Mouse (Mus musculus) brain, embryonic 18.5 days (tissue): ENCODE data around the gene Ovol1.

Source experiments
- DNase-seq: peaks from one replicate; pipeline ENCODE4 v3.0.0-alpha.2; 2012; ENCODE audit warnings: low read depth, low spot score

Gene Ovol1

DNA sequence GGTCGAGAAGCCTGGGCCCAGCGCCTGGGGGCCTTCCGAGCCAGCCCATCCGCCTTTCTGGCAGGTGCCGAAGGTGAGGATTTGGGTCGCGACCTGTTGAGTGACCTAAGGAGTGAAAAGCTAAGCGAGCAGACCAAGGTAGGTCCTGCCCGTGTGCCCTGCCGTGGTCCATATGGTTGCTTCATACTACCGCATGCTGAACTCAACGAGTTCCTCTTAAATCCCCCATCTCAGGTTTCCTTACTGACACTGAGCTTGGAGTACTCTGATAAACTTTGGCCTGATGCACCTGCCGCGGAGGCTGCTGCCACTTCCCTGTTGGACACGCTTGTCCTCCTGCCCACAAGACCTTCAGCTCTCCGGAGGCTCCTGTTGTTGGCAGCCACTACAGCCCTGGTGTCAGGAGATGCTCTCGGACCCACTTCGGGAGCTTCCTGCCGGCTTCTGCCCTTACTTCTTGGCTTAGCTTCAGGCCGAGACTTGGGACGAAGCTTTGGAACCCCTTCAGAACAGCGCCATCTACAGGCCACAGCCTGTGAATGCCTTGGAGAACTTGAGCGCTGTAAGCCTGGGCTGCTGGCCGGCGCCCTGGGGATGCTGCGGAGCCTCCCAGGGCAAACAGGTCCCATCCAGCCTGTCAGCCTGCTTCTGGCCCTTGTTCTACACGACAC lies 8.2 kb upstream of the Ovol1 start:
- peak; percentile 40 for DNase-seq

DNA sequence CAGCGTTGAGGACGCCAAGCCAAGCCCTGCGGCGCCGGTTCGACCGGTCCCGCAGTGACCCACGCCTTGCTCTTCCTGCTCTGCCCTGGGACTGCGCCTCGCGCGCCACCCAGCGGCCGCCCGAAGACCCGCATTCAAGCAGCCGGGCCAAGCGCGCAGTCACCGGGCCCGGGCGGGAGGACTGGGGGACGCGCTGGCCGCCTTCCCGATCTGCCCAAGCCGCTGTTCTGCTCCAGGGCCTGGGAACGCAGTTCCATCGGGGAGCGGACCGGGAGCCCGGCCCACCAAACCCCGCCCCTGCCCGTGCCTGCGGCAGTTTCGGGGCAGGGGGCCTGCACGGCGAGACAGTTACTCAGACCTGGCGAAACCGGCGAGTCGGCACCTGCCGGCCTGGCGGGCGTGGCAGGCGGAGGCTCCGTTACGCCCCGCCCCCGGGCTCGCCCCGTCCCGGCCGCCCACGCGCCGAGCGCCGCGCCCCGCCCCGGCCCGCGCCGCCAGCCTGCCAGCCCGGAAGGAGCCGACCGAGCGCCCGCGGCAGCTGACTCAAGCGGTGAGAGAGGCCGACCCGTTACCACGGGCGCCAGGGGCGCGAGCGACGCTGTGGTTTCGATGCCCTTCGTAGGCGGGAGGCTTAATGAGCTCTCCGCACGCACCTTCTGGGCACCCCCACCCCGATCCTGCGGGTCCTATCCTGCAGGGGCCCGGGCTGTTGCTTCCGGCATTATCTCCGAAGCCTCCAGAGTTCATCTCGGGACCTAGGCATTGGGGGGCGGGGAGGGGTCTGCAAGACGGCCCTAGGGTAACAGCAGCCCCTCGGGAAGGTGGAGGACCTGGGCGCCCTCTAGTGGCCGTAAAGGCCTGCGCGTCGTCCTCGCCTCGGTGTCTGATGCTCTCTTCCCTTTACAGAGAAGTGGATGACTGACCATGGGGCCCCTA lies 7.4 kb upstream of the Ovol1 start, which contains the start of gene Ap5b1:
Ap5b1 (plus strand) TSS at position 492 of the 936 bp plus-strand sequence.
- DNase-seq = peak; percentile 65

DNA sequence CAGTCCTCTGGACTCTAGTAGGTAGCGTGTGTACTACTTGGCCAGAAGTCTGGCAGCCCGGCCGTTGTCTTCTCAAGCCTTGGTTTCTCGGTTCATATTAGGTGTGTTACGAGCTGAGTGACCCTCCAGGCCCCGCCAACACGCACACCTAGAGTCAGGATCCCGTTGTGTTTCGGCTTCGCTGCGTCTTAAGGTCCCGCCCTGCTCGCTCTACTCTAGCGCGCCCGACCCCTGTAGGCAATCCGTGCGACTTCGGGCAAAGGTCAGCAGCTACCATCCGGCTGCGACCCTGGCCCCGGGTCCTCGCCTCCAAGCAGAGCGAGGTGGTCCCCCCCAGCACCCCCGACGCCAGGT lies 6.7 kb upstream of the Ovol1 start:
- DNase-seq = no peak

DNA sequence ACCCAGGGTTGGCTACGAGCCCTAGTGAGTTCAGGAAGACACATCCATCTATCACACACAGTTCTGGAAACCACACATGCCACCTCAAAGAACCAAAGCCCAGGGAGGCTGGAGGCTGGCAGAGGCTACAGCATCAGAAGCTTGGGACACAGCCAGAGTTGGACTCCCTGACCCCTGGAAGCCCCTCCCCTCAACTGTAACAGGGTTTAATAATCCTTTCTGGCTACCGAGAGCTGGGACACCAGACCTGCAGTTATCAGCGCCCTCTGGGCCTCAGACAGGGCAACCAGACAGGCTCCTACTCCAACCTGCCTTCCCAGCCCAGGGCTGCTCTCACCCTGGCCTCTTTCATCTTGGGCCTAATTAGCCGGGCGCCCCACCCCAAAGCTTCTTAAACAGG lies 5.9 kb upstream of the Ovol1 start:
- no peak for DNase-seq

DNA sequence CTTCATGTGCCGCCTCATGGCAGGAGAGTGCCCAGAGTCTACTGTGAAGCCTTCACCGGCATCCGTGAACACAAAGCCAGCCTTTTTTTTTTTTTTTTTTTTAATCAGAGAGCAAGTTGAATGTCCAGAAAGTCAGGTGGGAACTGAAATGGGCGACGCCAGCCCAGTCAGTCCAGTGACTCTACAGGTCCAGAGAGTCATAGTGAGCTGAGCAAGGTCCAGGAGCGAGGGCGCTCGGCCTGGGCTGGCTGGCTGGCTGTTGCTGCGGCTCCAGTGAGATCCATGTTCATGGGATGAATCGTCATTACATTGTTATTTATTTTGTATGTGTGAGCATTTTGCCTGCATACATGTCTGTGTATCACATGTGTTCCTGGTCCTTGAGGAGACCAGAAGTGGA lies 2.3 kb upstream of the Ovol1 start:
- DNase-seq = no peak

DNA sequence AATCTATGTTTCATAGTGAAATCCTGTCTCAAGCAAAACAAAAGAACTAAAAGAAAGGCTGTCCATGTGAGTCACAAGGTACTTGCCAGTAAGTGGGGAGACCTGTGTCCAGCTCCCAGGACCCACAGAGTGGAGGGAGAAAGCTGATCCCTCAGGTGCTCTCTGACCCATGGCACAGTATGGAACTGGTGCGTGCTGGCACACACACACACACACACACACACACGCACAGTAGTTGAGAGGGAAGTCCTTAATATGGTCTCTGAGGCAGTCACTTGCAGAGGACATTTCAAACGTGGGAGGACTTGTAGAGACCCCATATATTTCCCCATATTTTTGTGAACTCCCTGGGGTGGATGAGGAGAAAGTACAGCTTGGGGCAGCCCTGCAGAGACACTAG lies 1.4 kb upstream of the Ovol1 start:
- no peak for DNase-seq

DNA sequence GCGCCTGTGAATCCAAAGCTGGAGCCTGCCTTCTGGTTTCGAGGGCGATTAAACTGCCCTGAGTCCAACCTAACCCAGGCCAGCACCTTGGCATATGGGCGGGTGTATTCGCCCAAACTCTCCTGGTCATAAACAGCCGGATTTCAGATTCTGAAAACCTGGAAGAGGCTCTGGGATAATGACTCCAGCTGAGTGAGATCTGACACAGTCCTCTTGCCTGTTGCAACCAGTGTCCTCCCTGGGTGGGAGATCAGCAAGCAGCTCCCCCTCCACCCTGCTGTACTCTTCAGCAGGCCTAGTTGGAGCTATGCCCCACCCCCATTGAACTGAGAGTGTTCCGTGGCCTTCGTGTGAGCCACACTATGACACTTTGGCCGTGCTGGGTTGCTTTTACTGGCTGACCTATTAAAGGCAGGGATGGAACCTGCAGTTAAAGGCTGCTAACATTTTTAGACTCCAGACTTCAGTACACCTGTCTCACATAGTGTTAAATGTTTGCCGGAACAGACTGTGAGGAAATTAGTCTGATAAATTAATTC lies 875 bp upstream of the Ovol1 start:
- DNase-seq = no peak

DNA sequence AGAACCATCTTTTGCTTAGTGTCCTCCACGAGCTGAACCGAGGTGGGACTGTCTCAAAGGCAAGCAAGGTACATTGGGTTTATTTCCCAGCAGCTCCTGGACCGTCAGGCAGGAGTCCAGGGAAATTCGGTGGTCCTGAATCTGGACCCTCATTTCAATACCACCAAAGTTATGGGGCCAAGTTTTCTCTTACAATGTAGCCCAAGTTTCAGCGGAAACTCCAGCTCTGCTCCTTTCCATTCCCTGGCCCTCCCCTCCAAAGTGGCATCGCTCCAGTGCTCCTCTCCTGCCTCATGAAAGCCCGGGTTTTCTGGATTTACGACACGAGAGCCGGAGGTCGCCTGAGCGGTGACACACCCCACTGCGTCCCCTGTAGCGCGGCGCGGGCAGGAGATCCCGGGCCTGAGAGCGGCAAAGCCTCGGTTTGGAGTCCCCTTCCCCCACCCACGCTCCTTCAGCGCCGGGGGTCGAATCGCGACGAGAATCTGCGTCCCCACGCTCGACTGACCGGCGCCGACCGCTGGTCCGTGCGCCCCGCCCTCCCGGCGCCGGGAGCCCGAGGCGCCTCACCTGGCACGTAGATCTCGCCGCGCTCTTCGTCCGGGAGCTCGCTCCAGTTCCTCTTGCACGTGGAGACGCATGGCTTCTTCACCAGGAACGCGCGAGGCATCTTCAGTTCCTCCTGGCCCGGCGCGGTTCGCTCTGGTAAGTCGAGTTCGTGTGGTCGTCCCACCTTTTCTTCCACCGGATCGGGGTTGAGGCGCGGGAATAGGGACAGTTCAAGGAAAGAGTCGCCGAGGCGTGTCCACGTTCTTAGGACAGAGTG lies 602 bp downstream of the Ovol1 start:
- DNase-seq = no peak

DNA sequence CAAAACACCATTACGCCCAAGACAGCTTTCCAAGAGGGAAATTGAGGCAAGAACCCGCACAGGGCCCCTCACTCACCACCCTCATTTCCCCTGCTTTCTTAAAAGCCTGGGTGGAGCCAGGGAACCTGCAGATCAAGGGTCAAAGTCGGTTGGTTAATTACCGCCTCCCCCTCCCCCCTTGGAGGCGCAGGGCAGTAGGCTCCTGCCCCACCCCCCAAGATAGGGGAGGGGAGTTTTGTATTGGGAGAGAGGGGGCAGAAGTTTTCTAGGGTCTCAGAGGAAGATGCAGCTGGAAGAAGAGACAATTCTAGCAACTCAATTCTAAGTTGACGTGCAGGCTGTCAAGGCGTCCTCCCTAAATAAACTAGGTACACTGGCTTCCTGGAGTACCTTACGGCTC lies 1.2 kb downstream of the Ovol1 start:
- no peak for DNase-seq

DNA sequence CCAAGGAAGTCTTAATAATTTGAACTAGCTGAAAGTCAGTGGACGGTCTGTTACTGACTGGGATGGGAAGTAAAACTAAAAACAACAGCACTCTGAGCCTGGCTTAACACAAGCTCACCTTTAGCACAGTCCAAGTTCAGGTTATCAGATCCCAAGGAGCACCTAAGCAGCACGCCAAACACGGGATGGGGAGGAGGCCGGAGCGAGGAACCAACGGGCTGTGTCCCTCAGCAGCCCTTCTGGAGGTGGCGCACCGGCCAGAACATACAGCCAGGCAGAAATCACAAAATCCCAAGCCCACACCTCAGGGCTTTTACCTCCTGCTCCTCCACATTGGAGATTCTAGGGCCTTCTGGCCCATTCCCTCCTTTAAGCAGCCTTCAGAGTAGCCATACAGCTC lies 1.7 kb downstream of the Ovol1 start:
- no peak for DNase-seq

DNA sequence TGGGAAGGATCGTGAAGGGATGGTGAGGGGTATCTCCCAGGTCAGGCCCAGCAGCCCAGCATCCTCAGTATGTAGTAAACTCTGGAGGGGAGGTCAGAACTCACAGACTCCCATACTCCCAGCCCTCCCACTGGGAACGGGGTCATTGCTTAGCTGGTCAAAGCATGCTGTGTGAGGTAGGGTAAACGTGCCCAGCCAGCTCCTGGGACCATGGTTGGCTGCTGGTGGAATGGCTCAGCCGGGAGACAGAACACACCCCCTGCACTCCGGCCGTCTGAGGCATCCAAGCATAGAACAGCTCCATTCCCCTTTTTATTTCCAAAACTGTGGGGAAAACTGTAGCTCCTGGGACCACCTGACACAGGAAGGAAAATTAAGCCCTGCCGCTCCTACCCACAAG lies 2.3 kb downstream of the Ovol1 start:
- DNase-seq = no peak

DNA sequence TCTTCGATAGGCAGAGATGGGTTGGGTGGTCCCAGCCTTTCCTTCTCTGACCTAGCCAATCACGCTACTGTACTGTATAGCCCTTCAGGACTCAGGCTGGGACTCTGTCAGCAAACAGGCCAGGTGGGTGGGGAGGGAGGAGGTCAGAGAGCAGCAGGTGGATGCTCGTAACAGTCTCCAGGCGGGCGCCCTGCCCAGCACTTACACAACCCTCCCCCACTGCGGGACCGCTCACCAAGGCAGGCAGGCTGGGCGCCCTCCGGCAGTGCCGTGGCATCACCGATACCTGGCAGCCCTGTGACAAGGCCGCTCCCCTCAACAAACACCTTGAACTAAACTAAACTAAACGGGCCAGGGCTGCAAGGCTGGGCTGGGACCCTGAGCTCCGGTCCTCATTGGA lies 6.2 kb downstream of the Ovol1 start:
- DNase-seq = no peak

DNA sequence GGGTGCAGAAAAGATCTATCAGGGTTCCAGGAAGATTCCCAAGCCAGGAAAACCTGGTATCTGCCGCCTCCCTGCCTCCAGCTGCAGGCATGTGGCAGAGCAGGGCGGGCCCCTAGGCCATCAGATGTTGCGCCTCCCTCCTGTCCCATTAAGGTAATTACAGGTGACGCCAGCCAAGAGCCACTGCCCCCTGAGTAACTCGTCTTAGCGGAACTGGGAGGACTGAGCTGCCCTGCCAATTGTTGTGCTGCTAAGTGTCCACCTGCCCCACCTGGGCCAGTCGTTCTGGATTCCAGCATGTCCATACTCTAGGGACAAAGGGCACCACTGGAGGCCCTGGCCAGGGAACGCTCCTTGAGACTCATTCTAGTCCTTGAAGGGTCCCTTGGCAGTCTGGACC lies 6.6 kb downstream of the Ovol1 start:
- DNase-seq = no peak

DNA sequence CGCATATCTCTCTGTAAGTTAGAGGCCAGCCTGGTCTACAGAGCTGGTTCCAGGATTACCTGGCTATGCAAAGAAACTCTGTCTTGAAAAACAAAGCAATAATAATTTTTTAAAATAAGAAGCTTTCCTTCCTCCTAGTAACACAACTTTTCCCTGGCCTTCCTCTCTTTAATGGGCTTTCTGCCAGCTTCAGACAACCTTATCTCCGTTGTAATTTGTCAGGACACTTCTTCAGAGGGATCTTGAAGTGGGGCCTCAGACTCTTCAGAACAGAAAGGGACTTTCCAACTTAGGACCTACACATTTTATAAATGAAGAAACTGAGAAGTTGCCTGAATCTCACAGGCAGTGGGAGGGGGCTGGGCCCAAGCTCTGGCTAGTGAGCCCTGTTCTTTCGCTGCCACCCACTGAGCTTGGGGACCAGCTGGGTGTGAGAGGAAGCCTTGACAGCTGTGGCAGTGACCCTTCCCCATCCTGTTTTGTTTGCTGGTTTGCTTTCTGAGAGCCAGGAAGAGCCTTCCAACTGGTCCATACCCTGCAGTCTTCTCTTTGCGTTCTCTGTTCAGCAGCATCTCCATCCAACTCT lies 12.9 kb downstream of the Ovol1 start:
- DNase-seq = no peak

DNA sequence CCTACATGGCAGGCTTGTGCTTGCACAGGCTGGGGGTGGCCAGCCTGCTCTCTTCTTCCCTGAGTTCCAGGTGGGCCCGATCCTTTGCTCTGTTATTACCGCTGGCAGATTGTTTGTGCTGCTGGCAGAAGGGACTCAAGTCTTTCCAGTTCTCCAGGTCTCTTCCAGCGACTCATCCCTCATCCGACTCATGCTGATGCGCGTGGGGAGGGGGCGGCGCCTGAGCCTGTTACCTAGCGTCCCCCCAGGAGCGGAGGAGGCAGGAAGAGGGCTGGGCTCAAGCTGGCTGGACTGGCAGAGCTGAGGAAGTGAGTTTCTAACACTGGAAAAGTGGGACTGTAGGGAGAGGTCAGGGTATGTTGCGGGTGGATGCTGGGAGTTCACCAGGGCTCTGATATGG lies 16.4 kb downstream of the Ovol1 start:
- no peak for DNase-seq

DNA sequence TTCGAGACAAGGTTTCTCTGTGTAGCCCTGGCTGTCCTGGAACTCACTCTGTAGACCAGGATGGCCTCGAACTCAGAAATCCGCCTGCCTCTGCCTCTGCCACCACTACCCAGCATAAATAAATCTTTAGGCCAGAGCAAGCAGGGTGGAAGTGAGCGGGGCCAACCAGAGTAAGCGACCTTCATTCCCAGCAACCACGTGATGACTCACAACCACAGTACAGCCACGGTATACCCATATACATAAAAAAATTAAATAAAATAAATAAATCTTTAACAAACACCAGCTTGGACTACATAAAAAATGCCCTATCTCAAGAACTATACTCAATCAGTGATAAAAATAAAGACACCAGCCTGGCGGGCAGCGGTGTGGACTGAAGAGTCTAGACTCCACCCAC lies 17.1 kb downstream of the Ovol1 start:
- DNase-seq = no peak

DNA sequence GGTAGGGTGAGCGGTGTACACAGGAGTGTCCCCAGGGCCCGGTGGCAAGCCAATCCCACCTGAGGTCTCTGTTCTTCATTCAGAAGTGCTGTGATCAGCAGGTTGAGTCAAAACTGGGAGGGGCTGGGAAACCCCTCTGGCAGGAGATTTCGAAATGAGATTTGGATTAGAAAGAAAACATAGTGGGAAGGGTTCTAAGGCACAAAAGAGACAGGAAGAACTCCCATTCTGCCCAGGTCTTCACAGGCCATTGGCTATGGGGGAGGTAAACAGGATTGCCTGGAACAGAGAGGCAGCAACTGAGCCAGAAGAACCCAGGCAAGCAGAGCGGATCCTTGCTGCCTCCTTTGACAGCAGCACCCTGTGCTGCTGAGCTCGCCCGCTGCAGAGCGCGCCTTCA lies 21.7 kb downstream of the Ovol1 start:
- no peak for DNase-seq

DNA sequence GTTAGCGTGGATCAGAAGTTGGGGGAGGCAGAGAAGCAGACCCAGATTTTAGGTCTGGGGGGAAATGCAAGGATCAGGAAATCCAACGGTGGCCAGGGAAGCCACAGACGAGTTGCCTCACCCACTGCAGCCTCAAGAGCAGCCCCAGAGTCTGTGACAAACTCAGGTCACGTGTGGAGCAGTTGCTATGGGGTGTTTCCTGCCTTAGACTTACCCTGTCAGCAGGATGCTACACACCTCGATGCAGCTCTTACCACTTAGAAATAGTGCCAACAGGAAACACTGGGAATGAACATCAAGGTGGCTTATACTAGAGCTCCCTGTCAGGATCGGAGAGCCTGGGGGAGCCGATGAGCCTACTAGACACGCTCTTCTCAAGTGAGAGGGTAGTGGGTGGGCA lies 27.9 kb downstream of the Ovol1 start:
- no peak for DNase-seq

DNA sequence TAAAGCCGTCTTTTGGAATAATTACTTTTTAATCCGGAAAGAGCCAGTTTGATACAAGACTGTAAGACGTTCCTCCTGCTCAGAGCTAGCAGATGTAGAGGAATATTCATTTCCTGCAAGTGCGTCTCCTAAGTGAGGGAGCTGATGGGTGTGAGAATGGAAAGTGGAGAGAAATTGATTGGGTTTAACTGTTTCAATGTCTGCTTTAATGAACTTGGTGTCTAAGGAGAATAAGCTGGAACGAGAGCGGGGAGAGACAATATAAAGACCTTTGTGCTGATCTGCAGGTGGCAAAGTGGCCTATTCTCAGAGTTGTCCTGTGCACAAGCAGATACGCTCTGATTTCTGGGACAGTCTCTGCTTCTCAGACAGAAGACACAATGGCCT lies 30.3 kb downstream of the Ovol1 start:
- DNase-seq = no peak

DNA sequence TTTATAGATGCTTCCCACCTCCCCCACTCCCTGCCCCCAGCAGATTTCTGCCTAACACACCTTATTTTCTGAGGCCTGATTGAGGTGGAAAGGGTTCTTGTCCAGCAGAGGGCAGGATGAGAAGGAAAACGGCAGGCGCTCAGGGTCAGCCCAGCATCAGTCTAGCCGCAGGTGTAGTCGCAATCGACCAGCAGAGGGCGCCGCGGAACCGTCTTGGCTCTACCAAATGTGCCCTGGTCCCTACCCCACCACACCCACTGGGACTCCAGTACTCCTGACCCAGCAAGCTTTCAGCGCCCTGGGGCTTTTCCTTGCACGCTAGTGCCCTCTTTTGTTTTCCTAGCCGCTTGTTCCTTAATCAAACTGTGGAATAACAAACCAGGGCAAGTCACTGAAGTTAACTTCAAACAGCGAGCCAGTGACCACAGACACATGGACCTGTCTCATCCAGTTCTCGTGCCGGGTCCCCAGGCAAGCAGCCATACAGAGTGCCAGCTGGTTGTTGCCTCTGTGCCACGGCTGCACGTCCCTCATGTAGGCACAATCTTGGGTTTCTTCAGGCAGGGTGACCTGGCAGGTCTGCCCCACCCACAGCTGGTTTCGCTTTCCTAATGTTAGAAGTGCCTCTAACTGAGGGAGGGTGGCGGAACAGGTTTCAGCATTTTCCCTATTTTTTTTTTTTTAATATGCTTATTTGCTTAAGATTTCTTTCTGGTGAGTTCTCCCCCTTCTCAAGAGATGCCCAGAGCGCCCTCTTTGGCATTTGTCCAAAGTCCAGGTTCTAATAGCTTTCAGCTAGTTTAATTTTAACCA lies 30.9 kb downstream of the Ovol1 start:
- peak; percentile 24 for DNase-seq

DNA sequence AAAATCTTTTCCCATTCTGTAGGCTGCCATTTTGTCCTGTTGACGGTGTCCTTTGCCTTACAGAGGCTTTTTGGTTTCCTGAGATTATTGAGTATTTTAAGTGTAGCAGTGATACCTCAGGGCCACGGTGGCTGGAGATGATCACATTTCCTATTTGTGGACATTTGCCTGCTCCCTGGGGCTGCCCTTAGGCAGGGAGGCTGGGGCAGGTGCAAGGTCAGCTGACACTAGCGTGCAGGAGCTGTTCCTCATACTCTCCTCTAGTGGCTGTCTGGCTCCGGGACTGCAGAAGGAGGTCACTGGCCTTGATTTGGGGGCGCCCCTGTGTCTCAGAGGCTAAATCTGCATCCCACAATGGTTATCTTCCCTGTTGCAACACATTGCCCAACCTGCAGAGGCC lies 35.2 kb downstream of the Ovol1 start:
- DNase-seq = no peak
